Mouse (Mus musculus) heart, adult 2 months (tissue): ENCODE measurements around the gene Kif24. TPM values are rescaled to one million over a fixed set of nuclear protein-coding genes. Genes with fewer than 3 reads are reported as not detected.

ENCODE experiments used
- DNase-seq, 2 experiments: peaks; one replicate each; pipeline ENCODE4 v3.0.0; 2021
- H3K27ac ChIP-seq: fragments of 200-600 bp; 2 replicates; pipeline ENCODE4 v1.8.1; 2022
- H3K27me3 ChIP-seq: fragments of 200-500 bp; 2 replicates; pipeline ENCODE4 v1.6.1; 2012; ENCODE audit warnings: mild to moderate bottlenecking, low read length, inconsistent platforms, mixed read lengths; ENCODE audit not compliant: control insufficient read depth, insufficient read depth
- H3K36me3 ChIP-seq: fragments of 200-500 bp; 2 replicates; pipeline ENCODE4 v1.6.1; 2012; ENCODE audit warnings: low read length, inconsistent platforms; ENCODE audit not compliant: control insufficient read depth, insufficient read depth
- H3K4me1 ChIP-seq: fragments of 200-500 bp; 2 replicates; pipeline ENCODE4 v1.6.1; 2011; ENCODE audit warnings: low read length; ENCODE audit not compliant: control insufficient read depth, insufficient read depth
- H3K4me3 ChIP-seq: fragments of 200-600 bp; 2 replicates; pipeline ENCODE4 v1.8.1; 2022
- H3K79me2 ChIP-seq: fragments of 200-500 bp; replicated peaks from 2 replicates; pipeline ENCODE4 v1.6.1; 2012; ENCODE audit warnings: mild to moderate bottlenecking, inconsistent platforms, low read length, moderate library complexity, mixed read lengths; ENCODE audit not compliant: control insufficient read depth, insufficient read depth
- H3K9ac ChIP-seq: fragments of 200-500 bp; 2 replicates; pipeline ENCODE4 v1.6.1; 2012; ENCODE audit warnings: low read depth, mild to moderate bottlenecking, control low read depth, inconsistent platforms, low read length, mixed read lengths
- CTCF ChIP-seq: fragments of 200-600 bp; IDR thresholded peaks from 2 replicates; pipeline ENCODE4 v1.8.1; 2022; ENCODE audit warnings: antibody characterized with exemption, mild to moderate bottlenecking, moderate library complexity
- EP300 ChIP-seq: fragments of 200-500 bp; IDR thresholded peaks from 2 replicates; pipeline ENCODE4 v1.6.1; 2011; ENCODE audit warnings: low read depth, low read length, control low read depth; ENCODE audit not compliant: insufficient read depth
- POLR2A ChIP-seq: fragments of 200-500 bp; IDR thresholded peaks from 2 replicates; pipeline ENCODE4 v1.6.1; 2011; ENCODE audit warnings: mild to moderate bottlenecking, low read depth, low read length, control low read depth; ENCODE audit not compliant: insufficient read depth
- WGBS: fragments of 180-500 bp; shearing (Covaris S2); methylation state at CpG from one replicate; pipeline ENCODE4 v1.1.7; 2018; 5-methylcytosine and 5-hydroxymethylcytosine counted together
- intact Hi-C: fragments of 180-260 bp; cut with DNase I; formaldehyde crosslinking; loops from one replicate; pipeline ENCODE4 v1.15.1; 2025
- polyA plus RNA-seq: library from polyadenylated mRNA; depleted of rRNA; stranded (reverse); fragments of >200 nt; gene quantifications from 2 replicates; pipeline ENCODE4 v1.2.3, GENCODE M21; 2012
- total RNA-seq, 2 experiments: library from RNA; stranded (reverse); gene quantifications; 2 replicates each; pipeline ENCODE4 v1.2.3; 2021

The Kif24 gene
- total and polyA plus RNA-seq, 3 experiments: 0.10 to 0.70 (median 0.29) TPM

- H3K4me1 ChIP-seq: peaks cover 6% of the 10 kb centered on the region; the same call in 1 of the 2 replicates
- DNase-seq: peak; percentile 88 to 93
- TF ChIP-seq CTCF: peak; percentile 52
- no peak for TF ChIP-seq EP300
- no peaks in the 10 kb centered on the region for H3K79me2 ChIP-seq
- H3K27ac ChIP-seq: peak overlapping the region; percentile 18; the same call in 1 of the 2 replicates
- H3K4me3 ChIP-seq: peak overlapping the region; percentile 58
- H3K36me3 ChIP-seq: no peaks in the 10 kb centered on the region
- H3K27me3 ChIP-seq: no peaks in the 10 kb centered on the region
- intact Hi-C loops: no loop called here
- under 1% methylated on average over 29 of the region's 29 CpGs for WGBS
- H3K9ac ChIP-seq: peak overlapping the region; percentile 53
Observed at GRCm38 (mm10) chr4:41506906-41507305, 42.2 kb upstream of the Kif24 start.

GRCm38 (mm10) chr4:41506156-41506555, 41.5 kb upstream of the Kif24 start:
- TF ChIP-seq CTCF (peak; percentile 69), EP300 (no peak)
- H3K9ac ChIP-seq: no peak overlapping the region
- 17% methylated on average over 13 of the region's 13 CpGs for WGBS
- H3K4me1 ChIP-seq: peaks cover 6% of the 10 kb centered on the region; the same call in 1 of the 2 replicates
- H3K27me3 ChIP-seq: no peaks in the 10 kb centered on the region
- no peaks in the 10 kb centered on the region for H3K79me2 ChIP-seq
- no peaks in the 10 kb centered on the region for H3K36me3 ChIP-seq
- H3K27ac ChIP-seq: no peak overlapping the region
- intact Hi-C loops: no loop called here
- H3K4me3 ChIP-seq: no peak overlapping the region
- peak; percentile 56 to 59 for DNase-seq

- H3K27me3 ChIP-seq: no peaks in the 10 kb centered on the region
Observed at GRCm38 (mm10) chr4:41505131-41505551, 40.5 kb upstream of the Kif24 start.

GRCm38 (mm10) chr4:41504325-41504724, 39.6 kb upstream of the Kif24 start:
- intact Hi-C loops: no loop called here
- DNase-seq: no peak
- 66% methylated on average over 5 of the region's 5 CpGs for WGBS
- Histone ChIP-seq H3K79me2 (no peaks in the 10 kb centered on the region), H3K9ac (no peak overlapping the region), H3K27me3 (no peaks in the 10 kb centered on the region), H3K4me3 (no peak overlapping the region), H3K36me3 (no peaks in the 10 kb centered on the region), H3K27ac (no peak overlapping the region), H3K4me1 (peaks cover 6% of the 10 kb centered on the region; the same call in 1 of the 2 replicates)
- no peak for TF ChIP-seq POLR2A
- TF ChIP-seq CTCF: peak; percentile 51

More at GRCm38 (mm10) chr4:41505131-41505551, 40.5 kb upstream of the Kif24 start:
- H3K9ac ChIP-seq: no peak overlapping the region
- TF ChIP-seq EP300: no peak
- peak; percentile 50 for TF ChIP-seq CTCF
- 60% methylated on average over 11 of the region's 11 CpGs for WGBS
- H3K36me3 ChIP-seq: no peaks in the 10 kb centered on the region
- peaks cover 6% of the 10 kb centered on the region; the same call in 1 of the 2 replicates for H3K4me1 ChIP-seq
- no peak for DNase-seq
- no peak overlapping the region for H3K4me3 ChIP-seq
- H3K27ac ChIP-seq: no peak overlapping the region
- no peaks in the 10 kb centered on the region for H3K79me2 ChIP-seq
- intact Hi-C loops: no loop called here

- peak within 1 kb of the TSS; percentile 65 for H3K27ac ChIP-seq
Observed at GRCm38 (mm10) chr4:41502986-41503412, 38.3 kb upstream of the Kif24 start, which contains the start of gene AI464131. Gene AI464131, minus strand, starts transcription at chr4:41503076.

GRCm38 (mm10) chr4:41502171-41502940, 37.7 kb upstream of the Kif24 start:
- Histone ChIP-seq H3K79me2 (no peaks in the 10 kb centered on the region), H3K9ac (peak overlapping the region; percentile 64), H3K27me3 (peaks cover 11% of the 10 kb centered on the region), H3K27ac (peak overlapping the region; percentile 65), H3K4me1 (peaks cover 6% of the 10 kb centered on the region; the same call in 1 of the 2 replicates), H3K4me3 (peak overlapping the region; percentile 63), H3K36me3 (no peaks in the 10 kb centered on the region)
- 27% methylated on average over 20 of the region's 20 CpGs for WGBS
- intact Hi-C loops: loop anchor here (1.0 kb wide), 1 partner anchor 34 kb away; no protein-coding TSS in a partner anchor
- no peak for DNase-seq
- TF ChIP-seq EP300 (no peak), CTCF (no peak), POLR2A (no peak)

More at GRCm38 (mm10) chr4:41502986-41503412, 38.3 kb upstream of the Kif24 start, which contains the start of gene AI464131:
- TF ChIP-seq CTCF: peak; percentile 25
- 0 out of 2 replicates have a peak, but pooled peaks have one; percentile 42 for TF ChIP-seq EP300
- TF ChIP-seq POLR2A: peak; percentile 65
- Histone ChIP-seq H3K79me2 (no peaks in the 10 kb centered on the region), H3K36me3 (no peaks in the 10 kb centered on the region), H3K27me3 (peaks cover 5% of the 10 kb centered on the region; the same call in 1 of the 2 replicates), H3K4me3 (peak within 1 kb of the TSS; percentile 63), H3K4me1 (peaks cover 6% of the 10 kb centered on the region; the same call in 1 of the 2 replicates), H3K9ac (peak within 1 kb of the TSS; percentile 64)
- 2% methylated on average over 18 of the region's 18 CpGs for WGBS
- peak; percentile 97 for DNase-seq
- intact Hi-C loops: loop anchor here (1.0 kb wide), 1 partner anchor 35 kb away; no protein-coding TSS in a partner anchor
